Mouse (Mus musculus): ENCODE measurements at regions not wholly inside any gene's neighbourhood (a gene's known extent, or its start where the extent isn't known, plus 50 kb on each side); places are given as distances from the start of the nearest gene placed in this dataset.

DNA sequence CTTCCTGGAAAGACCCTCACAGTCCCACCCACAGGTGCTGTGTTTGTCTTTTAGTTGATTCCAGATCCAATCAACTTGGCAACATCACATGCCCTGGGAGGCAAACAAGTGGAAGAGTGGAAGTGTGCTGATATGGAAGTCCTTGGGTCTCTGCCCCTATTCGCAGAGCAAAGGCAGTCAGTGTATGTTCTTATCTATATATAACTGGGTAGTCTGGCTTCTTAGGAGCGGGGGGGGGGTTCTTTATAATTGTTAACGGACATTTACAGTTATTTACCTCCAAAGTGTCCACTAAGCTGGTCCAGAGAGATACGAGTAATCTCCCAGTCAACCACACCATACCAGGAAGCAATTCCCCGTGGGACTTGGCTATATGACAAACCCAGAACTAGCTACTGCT, 184.8 kb downstream of the Prkcq start:
- H3K9ac ChIP-seq (ENCODE audit: low read depth, low read length), result no peak overlapping the region
- H3K4me2 ChIP-seq (replicated peaks; ENCODE audit: low read depth), result no peak overlapping the region
- ATAC-seq, result no peak
- no peaks in the 10 kb centered on the region for H3K4me1 ChIP-seq (replicated peaks; ENCODE audit: control insufficient read depth, insufficient read depth, low read length)
- no peak overlapping the region for H3K27ac ChIP-seq (ENCODE audit: low read depth, low read length)
- no peaks in the 10 kb centered on the region for H3K9me3 ChIP-seq (ENCODE audit: control insufficient read depth)
- H3K36me3 ChIP-seq (ENCODE audit: control insufficient read depth, insufficient read depth), result no peaks in the 10 kb centered on the region
- H3K27me3 ChIP-seq (replicated peaks; ENCODE audit: control insufficient read depth, insufficient read depth, low read length), result no peaks in the 10 kb centered on the region
- TF ChIP-seq CTCF (IDR thresholded peaks at IDR 0.05; ENCODE audit: low read depth), result no peak
- no peak overlapping the region for H3K4me3 ChIP-seq (ENCODE audit: low read depth, low read length)
- 71% methylated on average over 5 of the region's 5 CpGs for WGBS

DNA sequence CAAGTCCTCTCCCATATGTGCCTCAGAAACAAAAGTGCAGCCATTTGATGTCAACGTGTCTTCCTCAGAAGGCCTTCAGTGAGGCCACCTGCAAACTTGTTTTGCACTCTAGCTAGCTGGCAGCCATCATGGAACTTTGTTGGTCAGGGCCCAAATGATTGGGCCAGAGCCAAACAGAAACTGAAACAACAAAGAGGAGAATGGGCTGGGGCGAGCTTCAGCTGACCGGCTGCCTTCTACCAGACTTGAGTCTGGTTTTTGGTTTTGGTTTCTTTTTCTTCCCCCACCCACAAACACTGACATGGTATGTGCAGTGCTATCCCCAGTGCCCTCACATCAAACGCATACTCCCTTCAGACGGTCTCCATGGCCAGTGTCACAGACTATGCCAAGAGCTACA, 183.7 kb downstream of the Prkcq start:
- no peak overlapping the region for H3K4me2 ChIP-seq (replicated peaks; ENCODE audit: low read depth)
- no peaks in the 10 kb centered on the region for H3K9me3 ChIP-seq (ENCODE audit: control insufficient read depth)
- TF ChIP-seq CTCF (IDR thresholded peaks at IDR 0.05; ENCODE audit: low read depth), result no peak
- WGBS, result 90% methylated on average over 5 of the region's 5 CpGs
- no peaks in the 10 kb centered on the region for H3K36me3 ChIP-seq (ENCODE audit: control insufficient read depth, insufficient read depth)
- no peaks in the 10 kb centered on the region for H3K4me1 ChIP-seq (replicated peaks; ENCODE audit: control insufficient read depth, insufficient read depth, low read length)
- no peaks in the 10 kb centered on the region for H3K27me3 ChIP-seq (replicated peaks; ENCODE audit: control insufficient read depth, insufficient read depth, low read length)
- H3K27ac ChIP-seq (ENCODE audit: low read depth, low read length), result no peak overlapping the region
- no peak overlapping the region for H3K4me3 ChIP-seq (ENCODE audit: low read depth, low read length)
- ATAC-seq, result no peak
- H3K9ac ChIP-seq (ENCODE audit: low read depth, low read length), result no peak overlapping the region

Data from intestine, postnatal 0 days (tissue).